Mouse (Mus musculus): ENCODE data around the gene Ang4.
A peak's percentile ranks its signal among the peaks of the same experiment; 100 is the strongest.
"Not testable (repeated sequence)": the region's sequence is repeated elsewhere in the genome, so short reads cannot be mapped to it uniquely, and the experiment has no call there.

Ang4 gene

GRCm38 (mm10) chr14:51773490-51773889 is at the start of gene Ang4:
Ang4 (minus strand) TSS chr14:51773590.
- no peak for DNase-seq (ENCODE audit: low read depth, low spot score)

GRCm38 (mm10) chr14:51799746-51800145 is 26.4 kb upstream of the Ang4 start, which contains the start of gene AY358078:
AY358078 (plus strand) TSS chr14:51800046.
- DNase-seq (ENCODE audit: low read depth, low spot score), result no peak

- no peak for DNase-seq (ENCODE audit: low read depth, low spot score)
These were observed 20.7 kb upstream of the Ang4 start for GRCm38 (mm10) chr14:51794106-51794505.

- peak; percentile 60 for DNase-seq (ENCODE audit: low read depth, low spot score)
These were observed 15.8 kb upstream of the Ang4 start for GRCm38 (mm10) chr14:51789196-51789595.

- DNase-seq (ENCODE audit: low read depth, low spot score), result no peak
These were observed 13.7 kb upstream of the Ang4 start for GRCm38 (mm10) chr14:51787061-51787460.

- DNase-seq (ENCODE audit: low read depth, low spot score), result no peak
These were observed 12.9 kb upstream of the Ang4 start for GRCm38 (mm10) chr14:51786335-51786734.

- DNase-seq (ENCODE audit: low read depth, low spot score), result no peak
These were observed 5.6 kb upstream of the Ang4 start for GRCm38 (mm10) chr14:51778865-51779481.

GRCm38 (mm10) chr14:51777791-51778190 is 4.4 kb upstream of the Ang4 start:
- DNase-seq (ENCODE audit: low read depth, low spot score), result no peak

- DNase-seq (ENCODE audit: low read depth, low spot score), result not testable (repeated sequence)
These were observed 2.0 kb downstream of the Ang4 start for GRCm38 (mm10) chr14:51771378-51771777.

- DNase-seq (ENCODE audit: low read depth, low spot score), result no peak
These were observed 17.4 kb downstream of the Ang4 start for GRCm38 (mm10) chr14:51755944-51756343.

- peak; percentile 8 for DNase-seq (ENCODE audit: low read depth, low spot score)
These were observed 32.8 kb downstream of the Ang4 start for GRCm38 (mm10) chr14:51740347-51741170.

- peak; percentile 6 for DNase-seq (ENCODE audit: low read depth, low spot score)
These were observed 34.0 kb downstream of the Ang4 start for GRCm38 (mm10) chr14:51739150-51739993.

GRCm38 (mm10) chr14:51738411-51739149 is 34.8 kb downstream of the Ang4 start:
- DNase-seq (ENCODE audit: low read depth, low spot score), result peak; percentile 56

- DNase-seq (ENCODE audit: low read depth, low spot score), result no peak
These were observed 35.4 kb downstream of the Ang4 start for GRCm38 (mm10) chr14:51737967-51738366.

- no peak for DNase-seq (ENCODE audit: low read depth, low spot score)
These were observed 56.3 kb downstream of the Ang4 start, which contains the start of gene Gm5800 for GRCm38 (mm10) chr14:51717083-51717482. Gm5800 (minus strand) TSS chr14:51717183.
